Mouse (Mus musculus): ENCODE measurements around the gene Efna2.
A peak's percentile ranks its signal among the peaks of the same experiment; 100 is the strongest.
"Not testable (repeated sequence)": the region's sequence is repeated elsewhere in the genome, so short reads cannot be mapped to it uniquely, and the experiment has no call there.

Efna2 gene

DNA sequence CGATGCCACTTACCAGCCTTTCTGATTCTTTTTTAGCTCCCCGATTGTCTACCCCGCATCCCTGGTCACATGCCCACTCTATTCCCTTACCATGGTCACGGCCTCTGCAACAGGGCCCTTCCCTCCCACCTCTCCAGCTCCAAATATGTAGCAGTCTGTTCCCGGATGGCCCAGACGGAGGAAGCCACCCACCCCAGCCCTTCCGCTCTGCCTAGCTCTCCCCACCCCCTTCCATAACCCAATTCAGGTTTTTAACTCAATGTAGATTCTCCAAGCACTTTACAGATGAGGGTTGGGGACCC, 22.6 kb upstream of the Efna2 start:
- no peak for DNase-seq

DNA sequence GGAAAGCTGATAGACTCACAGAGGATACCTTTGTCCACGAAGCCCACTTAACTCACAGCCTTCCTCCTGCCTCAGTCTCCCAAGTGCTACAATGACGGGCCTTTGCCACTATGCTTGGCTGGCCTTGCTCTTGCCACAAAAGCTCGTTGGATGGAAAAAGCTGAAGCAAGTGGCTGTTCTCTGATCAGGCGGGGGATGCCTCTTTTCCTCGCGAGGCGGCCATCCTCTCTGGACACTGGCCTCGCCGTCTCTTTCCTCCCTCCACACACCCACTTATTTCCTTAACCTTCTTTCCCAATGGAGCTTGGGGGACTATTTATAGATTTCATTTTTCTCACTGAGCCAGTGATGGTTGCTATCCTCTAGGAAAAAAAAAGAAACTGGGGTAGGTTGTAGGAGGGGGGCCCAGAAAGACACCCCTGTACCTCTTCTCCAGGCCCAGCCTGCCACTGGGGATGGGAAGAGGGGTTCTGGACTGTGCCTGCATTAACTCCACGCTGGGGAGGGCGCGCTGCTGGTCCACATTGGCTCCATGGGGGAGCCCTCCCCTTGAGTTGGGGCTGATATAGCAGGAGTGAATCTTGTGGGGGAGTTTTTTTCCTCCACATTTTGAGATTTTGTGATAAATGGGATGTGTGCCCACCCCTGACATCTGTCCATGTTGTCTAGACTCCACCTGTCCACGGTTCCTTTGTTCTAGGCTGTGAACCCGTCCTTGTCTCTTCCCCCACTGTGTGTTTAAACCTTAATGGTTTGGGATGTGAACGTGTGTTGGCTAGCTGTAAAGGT, 21.9 kb upstream of the Efna2 start:
- DNase-seq = no peak

DNA sequence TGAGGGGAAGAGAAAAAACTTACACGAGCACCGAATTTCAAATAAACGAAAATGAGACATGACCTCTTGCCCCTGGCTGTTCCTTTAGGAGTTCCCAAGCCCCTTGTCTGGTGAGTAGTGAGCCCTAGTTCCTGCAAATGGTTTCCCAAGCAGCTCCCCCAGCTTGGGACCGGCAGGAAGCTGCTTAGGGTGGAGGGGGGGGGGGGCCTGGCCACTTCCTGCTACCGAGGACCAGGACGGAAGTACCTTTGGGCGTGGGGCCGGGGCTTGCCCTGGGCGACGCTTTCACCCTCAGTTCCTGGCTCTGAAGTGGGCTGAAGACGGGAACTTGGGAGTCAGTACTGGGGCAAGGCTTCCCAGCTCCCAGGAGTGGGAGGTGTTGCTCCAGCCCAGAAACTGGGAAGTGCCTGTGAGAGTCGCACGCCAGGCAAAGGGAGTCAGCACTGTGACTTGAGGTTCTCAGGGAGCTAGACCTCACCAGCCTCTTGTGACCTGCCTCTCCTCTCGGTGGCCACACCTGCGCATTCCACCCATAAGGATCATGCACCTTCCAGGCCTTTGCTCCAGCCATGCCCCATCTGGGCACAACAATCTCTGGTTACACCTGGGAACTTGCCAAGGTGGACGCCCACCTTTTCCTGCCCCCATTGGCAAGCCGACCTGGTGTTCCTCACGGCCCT, 20.8 kb upstream of the Efna2 start:
- DNase-seq = no peak

DNA sequence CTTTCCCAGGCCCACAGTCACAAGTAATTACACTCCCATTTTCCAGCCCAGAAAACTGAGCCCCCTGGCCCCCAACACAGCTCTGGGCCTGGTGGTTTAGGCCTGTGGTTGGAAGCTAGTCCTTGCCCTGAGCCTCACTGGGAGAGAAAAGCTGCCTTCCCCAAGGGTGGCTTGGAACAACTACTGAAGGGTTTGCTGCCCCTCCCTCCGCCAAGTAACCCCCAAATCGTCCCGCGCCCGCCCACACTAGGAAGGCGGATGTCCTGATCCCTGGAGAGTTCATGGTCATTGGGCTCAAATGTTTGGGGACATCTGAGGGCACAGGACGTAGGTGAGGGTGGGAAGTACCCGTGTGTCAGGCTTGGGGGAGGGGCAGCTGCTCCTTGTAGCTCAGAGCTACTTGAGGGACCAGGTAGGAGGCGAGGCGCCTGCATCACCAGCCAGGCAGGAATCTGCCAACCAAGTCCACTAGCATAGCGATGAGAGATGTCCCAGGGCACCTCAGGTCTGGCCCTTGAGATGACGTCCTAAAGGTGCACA, 20.2 kb upstream of the Efna2 start:
- no peak for DNase-seq

DNA sequence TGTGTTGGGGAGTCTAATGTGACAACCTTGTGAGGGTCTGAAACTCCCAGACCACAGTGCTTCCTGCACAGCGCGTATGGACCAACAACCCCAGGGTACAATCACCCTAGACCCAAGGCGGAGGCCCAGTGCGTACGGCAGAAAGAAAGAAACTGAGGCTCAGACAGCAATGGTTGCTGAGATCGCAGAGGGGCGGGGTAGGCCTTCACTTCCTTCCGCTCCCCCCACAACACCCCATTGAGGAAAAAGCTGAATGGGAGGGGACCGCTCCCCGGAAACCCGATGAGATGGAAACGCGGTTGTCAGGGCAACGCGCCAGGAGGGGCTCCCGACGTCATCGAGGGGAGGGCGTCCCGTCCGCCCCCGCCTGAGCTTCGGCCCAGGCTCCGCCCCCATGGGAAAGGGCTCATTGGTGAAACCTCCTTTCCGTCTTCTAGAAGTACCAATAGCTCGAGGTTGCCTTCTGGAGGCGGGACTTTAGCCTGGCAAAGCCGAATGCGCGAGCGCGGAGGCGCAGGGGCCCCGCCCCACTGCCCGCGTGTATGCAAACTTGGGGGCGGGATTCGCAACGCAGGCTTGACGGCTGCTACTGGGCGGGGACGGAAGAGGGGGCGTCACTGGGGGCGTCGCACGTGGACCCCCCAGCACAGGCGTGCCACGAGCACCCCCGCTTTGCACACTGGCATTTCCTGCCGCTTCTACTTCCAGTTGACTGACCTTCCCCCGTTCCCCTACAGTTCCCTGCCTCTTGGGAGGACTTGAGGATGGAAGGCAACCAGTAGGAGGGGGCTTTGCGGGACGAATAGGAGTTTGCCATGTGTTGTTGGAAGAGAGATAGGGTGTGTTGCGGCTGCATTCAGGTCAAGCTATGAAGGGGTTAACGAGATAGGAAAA, 19.5 kb upstream of the Efna2 start:
- peak; percentile 98 for DNase-seq

DNA sequence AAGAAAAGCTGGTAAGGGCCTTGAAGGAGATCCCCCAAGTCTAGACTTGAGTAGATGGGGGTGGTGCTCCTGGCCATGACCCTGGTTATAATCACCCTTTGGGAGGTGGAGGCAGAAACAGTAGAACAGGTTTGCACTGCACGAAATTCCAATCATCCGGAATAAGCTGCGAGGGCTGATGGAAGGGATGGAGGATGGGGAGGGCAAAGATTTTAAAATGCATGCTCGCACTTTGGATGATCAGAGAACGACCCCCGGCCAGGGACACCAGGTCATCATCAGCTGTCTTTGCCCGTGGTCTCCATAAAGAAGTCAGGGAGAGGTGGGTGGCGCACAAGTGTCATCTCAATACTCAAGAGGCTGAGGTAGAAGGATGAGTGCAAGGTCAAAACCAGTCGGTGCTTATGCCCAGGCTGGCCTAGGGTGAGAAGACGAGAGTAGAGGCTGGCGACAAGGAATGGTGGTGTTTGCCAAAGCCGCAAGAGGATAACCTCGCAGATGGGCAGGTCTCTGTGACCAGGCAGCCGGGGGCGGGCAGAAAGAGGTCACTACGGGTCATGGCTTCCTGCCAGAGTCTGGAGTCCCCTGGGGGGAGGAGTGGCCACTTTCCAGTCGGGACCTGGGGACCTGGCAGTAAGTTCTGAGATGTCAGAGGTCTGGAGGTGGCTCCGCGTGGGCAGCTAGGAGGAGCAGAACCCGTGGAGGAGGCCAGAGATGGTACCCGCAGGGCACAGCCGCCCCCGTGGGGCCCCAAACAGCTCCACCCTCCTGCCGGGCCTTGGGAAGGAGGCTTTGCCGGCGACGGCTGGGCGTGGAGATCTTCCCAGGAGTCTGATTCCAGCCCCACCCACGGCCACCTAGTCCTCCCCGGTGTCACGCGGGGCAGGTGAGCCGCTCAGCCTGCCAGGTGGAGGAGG, 18.6 kb upstream of the Efna2 start:
- DNase-seq = peak; percentile 78

DNA sequence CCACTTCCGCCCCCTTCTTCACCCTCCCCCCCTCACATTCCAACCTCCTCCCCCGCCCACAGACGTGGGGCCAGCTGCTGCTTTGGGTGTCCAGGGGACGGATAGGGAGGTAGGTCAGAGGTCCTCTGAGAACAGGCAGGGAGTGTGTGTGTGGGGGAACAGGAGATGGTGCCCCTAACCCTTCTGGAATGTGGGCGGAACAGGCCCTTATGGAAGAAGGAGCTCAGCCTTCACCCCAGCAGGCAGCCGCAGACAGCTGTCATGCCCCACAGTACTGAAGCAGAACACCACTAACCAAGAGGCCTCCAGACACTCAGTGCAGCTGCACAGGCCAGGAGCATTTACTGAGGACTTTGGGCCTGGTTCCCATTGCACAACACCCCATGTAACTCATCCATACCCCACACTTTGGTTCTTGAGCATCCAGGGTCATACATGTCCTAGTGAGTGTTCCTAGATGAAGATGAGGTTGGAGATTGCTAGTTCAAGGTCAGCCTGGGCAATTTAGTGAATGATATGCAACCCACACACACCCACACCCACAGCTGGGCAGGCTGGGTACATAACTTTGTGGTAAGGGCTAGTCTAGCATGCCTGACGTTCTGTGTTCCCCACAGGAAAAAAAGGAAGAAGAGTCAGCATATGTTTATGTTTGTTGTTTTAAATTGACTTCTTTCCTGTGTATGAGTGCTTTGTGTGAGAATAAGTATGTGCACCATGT, 17.6 kb upstream of the Efna2 start:
- DNase-seq = no peak

DNA sequence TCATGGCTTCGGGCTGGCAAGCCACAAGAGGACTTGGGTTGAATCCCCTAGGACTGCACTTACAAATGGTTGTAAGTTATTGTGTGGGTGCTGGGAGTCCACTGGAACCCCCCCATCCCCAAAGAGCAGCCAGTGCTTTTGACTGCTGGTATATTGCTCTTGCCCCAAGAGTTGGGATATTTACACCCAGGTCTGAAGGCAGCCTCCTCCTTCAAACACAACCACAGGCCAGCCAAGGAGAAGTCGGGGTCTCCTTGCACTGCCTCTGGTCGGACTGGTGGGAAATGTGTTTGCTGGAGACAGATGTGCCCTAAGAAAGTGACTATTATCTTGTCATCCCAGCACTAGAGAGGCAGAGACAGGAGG, 17.1 kb upstream of the Efna2 start:
- no peak for DNase-seq

DNA sequence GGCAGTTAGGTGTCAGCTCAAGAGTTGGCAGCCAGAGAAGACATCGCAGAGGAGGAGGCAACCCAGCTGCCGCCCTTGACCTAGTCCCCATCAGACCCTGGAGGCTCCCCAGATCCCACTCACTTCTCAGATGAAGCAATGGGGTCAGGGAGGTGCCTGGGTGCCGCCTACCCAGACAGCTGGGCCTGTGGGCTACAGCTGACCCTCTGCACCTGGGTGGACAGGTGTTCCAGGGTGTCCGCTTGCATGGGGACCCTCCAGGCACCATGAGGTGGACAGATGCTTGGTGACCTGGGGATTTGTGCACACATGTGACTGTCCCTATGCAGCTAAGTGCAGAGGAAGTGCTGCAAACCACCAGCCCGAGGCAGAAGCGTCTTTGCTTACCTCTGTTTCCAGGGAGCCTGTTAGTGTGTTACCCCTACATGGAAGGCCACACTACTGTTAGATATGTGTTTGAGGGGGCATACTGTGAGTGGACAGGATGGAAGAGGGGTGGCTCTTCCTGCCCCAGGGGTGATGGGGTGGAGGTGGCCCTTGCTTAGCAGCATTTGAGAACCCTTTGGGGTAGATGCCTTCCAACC, 16.5 kb upstream of the Efna2 start:
- DNase-seq = no peak

DNA sequence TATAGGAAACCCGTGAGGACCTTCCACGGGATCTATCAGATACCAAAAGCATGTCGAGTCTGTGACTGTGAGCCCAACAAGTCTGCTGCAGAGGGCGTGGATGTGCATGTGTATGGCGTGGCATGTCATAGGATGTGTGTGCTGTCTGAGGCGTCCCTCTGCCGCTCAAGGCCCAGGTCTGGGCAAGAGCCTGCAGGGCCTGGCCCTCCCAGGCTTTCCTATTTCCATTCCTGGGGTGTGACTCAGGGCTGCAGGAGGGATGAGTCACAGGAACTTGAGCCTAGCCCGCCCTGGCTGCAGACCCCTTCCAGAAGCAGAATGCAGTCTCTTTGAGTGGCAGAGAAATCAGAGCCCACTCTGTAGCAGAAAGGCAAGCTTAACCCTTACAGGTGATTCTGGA, 15.6 kb upstream of the Efna2 start:
- no peak for DNase-seq

DNA sequence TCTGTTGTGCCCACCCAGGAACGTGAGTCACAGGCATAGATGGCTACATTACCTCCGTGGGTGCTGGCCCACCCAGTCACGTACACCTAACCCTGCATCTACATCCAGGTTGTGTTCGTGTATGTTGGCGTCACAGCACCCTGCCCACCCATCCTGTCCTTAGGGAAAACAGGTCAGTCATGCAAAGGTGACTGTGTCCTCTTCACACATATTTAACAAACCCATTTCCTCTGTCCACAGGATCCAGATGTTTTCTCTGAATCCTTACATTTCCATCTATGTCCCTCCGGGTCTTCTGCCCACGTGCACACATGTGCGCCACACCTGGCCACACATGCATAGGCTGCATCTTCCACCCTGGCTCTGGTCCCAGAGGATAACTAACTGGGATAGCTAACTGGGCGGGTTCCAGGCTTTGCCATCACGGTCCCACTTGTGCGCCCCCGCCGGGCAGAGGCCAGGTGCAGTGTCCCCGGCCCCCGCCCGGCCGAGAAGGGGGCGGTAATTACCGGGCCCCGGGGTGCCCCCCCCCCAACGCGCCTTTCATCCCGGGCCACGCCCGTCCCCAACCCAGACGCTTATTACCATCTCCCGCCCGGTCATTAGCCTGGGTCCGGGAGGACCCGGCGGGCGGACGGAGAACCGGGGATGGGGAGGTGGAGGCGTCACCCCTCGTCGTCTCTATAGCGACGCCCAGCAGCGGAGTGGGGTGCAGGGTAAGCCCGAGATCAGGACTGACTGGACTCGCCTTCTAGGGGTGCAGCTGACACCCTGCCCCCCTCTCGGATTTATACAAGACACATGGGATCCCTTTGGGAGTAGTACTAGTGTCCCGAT, 14.9 kb upstream of the Efna2 start:
- no peak for DNase-seq

DNA sequence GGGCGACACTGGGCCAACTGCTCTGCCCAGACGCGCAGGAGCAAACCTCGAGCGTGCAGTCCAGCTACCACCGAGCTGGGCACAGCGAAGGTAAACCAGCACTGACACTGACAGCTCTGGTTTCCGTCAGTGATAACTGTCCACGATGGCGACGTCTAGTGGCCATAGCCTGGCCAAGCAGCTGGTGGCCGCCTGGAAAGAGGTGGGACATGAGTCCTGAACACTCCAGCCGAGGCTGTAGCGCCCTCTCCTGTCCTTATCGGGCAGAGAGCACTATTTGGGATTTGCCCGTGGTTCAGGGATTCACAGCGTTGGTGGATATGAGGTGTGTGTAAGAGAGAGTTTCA, 14.3 kb upstream of the Efna2 start:
- peak; percentile 98 for DNase-seq

DNA sequence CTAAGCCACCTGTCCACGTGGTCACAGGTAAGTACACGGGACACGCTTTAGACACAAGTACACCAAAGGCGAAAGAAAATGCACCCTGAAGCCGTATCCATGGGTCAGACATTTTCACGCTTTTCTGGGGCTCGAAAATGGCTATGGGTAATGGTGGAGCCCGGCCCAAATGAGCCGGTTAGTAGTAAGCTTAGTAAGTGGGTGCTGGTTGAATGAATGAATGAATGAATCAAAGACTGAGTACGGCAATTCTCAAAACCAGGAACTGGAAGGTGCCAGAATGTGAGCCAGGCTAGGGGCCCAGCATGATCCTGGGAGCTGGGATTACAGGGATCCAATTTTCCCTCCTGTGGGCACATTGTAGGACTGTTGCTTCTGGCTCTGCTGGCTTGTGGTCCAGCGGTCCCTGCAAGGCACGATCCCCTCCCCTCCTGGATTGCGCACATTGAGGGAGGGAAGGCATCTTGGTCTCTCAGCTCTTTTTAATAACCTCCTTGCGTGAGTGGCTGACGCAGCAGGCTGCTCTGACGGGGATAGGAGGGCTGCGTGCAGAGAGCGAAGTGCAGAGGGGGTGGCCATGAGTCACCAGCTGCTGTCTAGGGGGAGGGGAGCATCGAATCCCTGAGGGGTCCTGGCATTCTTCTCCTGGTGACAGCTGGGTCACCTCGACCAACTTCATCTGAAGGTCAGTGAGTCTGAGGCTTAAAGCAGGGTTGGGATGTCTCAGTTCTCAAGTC, 13.7 kb upstream of the Efna2 start, which contains the start of gene Cirbp:
TSS of gene Cirbp (plus strand) at position 594 of the 737 bp plus-strand sequence.
- DNase-seq = no peak

DNA sequence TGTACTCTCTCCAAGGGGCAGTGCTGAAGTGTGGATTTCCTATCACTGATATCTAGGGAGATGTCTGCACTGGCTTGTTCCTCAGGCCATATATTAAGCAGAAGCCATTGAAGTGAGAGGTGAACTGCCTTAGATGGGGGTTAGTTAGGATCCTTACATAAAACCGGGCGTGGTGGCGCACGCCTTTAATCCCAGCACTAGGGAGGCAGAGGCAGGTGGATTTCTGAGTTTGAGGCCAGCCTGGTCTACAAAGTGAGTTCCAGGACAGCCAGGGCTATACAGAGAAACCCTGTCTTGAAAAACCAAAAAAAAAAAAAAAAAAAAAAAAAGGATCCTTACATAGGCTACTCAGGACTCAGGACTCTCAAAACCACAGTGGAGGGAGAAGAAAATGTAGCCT, 13.1 kb upstream of the Efna2 start:
- DNase-seq = not testable (repeated sequence)

DNA sequence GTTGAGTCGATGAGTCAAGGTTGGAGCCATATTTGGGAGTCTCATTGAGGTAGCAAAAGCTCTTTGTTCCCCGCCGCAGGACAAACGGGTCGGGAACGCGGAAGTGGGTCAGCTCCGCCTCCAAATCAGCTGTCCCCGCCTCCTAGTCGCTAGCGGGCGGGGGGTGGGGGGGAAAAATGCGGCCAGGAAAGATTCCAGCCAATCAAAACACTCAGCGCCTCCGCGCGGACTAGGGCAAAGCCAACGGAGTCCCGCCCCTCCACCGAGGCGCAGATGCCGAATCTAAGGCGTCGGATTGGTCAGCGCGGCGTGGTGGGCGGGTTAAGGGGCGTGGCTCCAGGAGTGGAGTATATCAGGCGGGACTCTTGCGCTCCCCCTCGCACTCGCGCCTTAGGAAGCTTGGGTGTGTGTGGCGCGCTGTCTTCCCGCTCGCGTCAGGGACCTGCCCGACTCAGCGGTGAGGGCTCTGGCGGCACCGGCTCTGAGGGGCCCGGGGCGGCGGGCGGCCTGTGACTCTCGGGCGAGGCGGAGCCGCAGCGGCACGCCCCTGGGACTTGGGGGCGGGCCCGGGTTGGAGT, 11.7 kb upstream of the Efna2 start:
- DNase-seq = peak; percentile 99

DNA sequence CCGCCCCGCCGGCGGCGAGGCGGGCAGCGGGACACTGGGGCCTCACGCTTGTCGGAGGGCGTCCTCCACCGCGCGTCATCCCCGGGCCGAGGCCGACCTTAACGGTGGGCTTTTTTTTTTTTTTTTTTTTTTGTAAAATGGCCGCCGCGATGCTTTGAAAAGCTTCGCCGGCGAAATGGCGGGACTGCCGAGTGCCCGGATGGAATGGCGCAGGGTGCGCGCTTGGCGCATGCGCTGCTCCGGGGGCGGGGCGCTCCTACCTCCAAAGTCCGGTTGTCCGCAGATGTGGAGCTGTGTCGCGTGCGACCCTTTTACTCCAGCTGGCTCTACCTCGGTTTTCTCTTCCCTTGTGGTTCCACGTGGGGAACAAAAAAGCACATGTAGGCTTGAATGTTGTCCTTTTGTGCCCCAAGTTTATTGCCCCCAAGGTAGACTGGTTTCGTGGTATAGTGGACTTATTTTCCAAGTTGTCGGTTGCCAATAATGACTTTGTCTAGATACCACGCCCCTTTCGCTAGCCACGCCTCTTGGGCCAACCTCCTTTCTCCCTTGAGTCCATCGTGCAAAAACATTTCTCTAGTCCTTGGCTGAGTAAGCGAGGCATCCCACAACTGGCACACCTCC, 11.1 kb upstream of the Efna2 start:
- peak; percentile 93 for DNase-seq

DNA sequence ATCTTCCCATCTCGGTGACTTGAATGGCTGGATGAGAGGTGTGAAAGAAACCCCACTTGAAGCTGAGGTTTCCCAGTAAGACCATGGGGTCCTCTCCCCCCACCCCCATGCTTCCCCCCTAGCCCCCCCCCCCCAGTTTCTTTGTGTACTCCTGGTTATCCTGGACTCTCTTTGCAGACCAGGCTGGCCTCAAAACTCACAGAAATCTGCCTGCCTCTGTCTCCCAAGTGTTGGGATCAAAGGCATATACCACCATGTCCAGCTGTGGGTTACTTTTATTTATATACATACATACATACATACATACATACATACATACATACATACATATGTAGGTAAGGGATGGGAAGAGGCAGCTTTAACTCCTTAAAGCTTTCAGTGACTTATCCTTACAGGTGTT, 10.2 kb upstream of the Efna2 start:
- DNase-seq = no peak

DNA sequence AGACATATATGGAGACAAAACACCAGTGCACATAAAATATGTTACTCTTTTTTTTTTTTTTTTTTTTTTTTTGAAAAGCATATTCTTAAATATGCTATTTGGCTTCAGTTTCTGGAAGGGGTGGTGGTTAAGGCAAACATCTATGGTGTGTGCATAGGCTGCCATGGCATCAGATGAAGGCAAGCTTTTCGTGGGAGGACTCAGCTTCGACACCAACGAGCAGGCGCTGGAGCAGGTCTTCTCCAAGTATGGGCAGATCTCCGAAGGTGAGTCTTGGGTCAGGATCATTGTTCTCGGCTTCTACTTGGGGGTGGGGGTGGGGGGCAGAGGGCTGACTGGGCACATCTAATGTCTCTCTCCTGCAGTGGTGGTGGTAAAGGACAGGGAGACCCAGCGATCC, 9.6 kb upstream of the Efna2 start:
- no peak for DNase-seq

DNA sequence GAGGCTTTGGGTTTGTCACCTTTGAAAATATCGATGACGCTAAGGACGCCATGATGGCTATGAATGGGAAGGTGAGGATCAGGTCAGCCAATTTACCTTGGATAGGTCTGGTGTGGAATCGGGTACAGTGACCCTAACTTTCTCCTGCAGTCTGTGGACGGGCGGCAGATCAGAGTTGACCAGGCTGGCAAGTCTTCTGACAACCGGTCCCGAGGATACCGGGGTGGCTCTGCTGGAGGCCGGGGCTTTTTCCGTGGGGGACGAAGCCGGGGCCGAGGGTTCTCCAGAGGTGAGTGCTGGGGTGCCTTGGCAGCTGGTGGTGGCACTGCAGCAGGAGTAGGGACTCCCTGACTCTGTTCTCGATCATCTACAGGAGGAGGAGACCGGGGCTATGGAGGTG, 9.2 kb upstream of the Efna2 start:
- peak; percentile 45 for DNase-seq

Data from cerebellum, adult 11 months (tissue).